8 mouse cellular contexts compared by ENCODE assay signal in genomic region chr8:70504851-70505250, GRCm38 (mm10). TPM values are rescaled to one million over a fixed set of nuclear protein-coding genes. Genes with fewer than 3 reads are reported as not detected.
DNase-seq lines count a peak whose midpoint lies in the region; ATAC-seq and TF ChIP-seq lines count a peak whose summit lies in the region.

No protein-coding gene starts in this region.

- peak overlapping the region; percentile 83 for H3K4me2 ChIP-seq in limb, embryonic 12.5 days
- peak overlapping the region; percentile 74; the same call in 1 of the 2 replicates for H3K4me2 ChIP-seq in midbrain, postnatal 0 days (ENCODE audit: low read depth, low read length, poor library complexity, severe bottlenecking)

- peak; percentile 88 for TF ChIP-seq CTCF in midbrain, postnatal 0 days (IDR thresholded peaks at IDR 0.05)

- peaks cover 38% of the 10 kb centered on the region for H3K27me3 ChIP-seq in limb, embryonic 12.5 days
- H3K27me3 ChIP-seq in midbrain, postnatal 0 days (ENCODE audit: insufficient read depth, low read length), result peaks cover 30% of the 10 kb centered on the region

- H3K4me1 ChIP-seq in limb, embryonic 12.5 days (replicated peaks), result peaks cover 74% of the 10 kb centered on the region
- peaks cover 7% of the 10 kb centered on the region; the same call in 1 of the 2 replicates for H3K4me1 ChIP-seq in midbrain, postnatal 0 days (ENCODE audit: insufficient read depth, low read length)

- DNase-seq in heart, adult 11 months, result peak; percentile 96
- DNase-seq in heart, postnatal 25 days (ENCODE audit: low spot score), result no peak
- peak; percentile 83 for DNase-seq in cerebellum, adult 9-11 months
- DNase-seq in frontal cortex, postnatal 25 days (ENCODE audit: low spot score in 2 of 2), result peak; percentile 67 to 84
- peak; percentile 74 for DNase-seq in midbrain, postnatal 0 days (ENCODE audit: low spot score)
- DNase-seq in spleen, postnatal 14 days (ENCODE audit: low spot score in 2 of 2), result peak; percentile 57 to 87

- peak; percentile 35 for ATAC-seq in inflammation-experienced regulatory T-cells, adult 6 months
- no peak for ATAC-seq in limb, embryonic 12.5 days (ENCODE audit: insufficient number of reproducible peaks, insufficient read depth, low FRiP score, low TSS enrichment, low read depth)
- ATAC-seq in midbrain, postnatal 0 days (ENCODE audit: low FRiP score), result 0 out of 2 replicates have a peak, but pooled peaks have one; percentile 2

- H3K9ac ChIP-seq in limb, embryonic 12.5 days (replicated peaks), result no peak overlapping the region
- H3K9ac ChIP-seq in midbrain, postnatal 0 days (replicated peaks; ENCODE audit: low read length, poor library complexity, severe bottlenecking), result no peak overlapping the region

- intact Hi-C loops in heart, postnatal 25 days (cut with DNase I), result loop anchor here (5.0 kb wide), 1 partner anchor 68 kb away; the partner anchor contains the start of gene Crtc1

- H3K27ac ChIP-seq in limb, embryonic 12.5 days, result peak overlapping the region; percentile 73
- 0 out of 2 replicates have a peak overlapping the region, but pooled peaks have one; percentile 26 for H3K27ac ChIP-seq in midbrain, postnatal 0 days (ENCODE audit: low read depth, low read length)

- WGBS in limb, embryonic 12.5 days, result 43% methylated on average over 3 of the region's 3 CpGs
- 75% methylated on average over 3 of the region's 3 CpGs for WGBS in midbrain, postnatal 0 days

- peaks cover 31% of the 10 kb centered on the region for H3K36me3 ChIP-seq in limb, embryonic 12.5 days
- peaks cover 15% of the 10 kb centered on the region; the same call in 1 of the 2 replicates for H3K36me3 ChIP-seq in midbrain, postnatal 0 days (ENCODE audit: insufficient read depth, low read length)

- no peaks in the 10 kb centered on the region for H3K9me3 ChIP-seq in limb, embryonic 12.5 days
- H3K9me3 ChIP-seq in midbrain, postnatal 0 days (ENCODE audit: low read length), result no peaks in the 10 kb centered on the region

- H3K4me3 ChIP-seq in limb, embryonic 12.5 days (replicated peaks), result peak overlapping the region; percentile 70; the same call in 1 of the 2 replicates
- no peak overlapping the region for H3K4me3 ChIP-seq in midbrain, postnatal 0 days (ENCODE audit: low read depth, low read length)

RNA-seq across cellular contexts. Expression of gene Rex1bd, which starts 1.7 kb away (rescaled TPM):
- total RNA-seq in heart, postnatal 25 days (2021), result 100 to 1,000 TPM; 102 TPM
- 10 to 100 TPM; 67.7 to 85.1 (median 84.4) TPM for polyA plus RNA-seq in inflammation-experienced regulatory T-cells, adult 6 months (2017; shearing (Covaris generic))
- 142 and 151 TPM in 2 replicates for polyA plus RNA-seq in limb, embryonic 12.5 days (2016; fragmentation: Nextera tagmentation; extraction: Ambion mirVana)
- total RNA-seq in midbrain, postnatal 0 days (2014; rRNA removed), result 118 and 121 TPM in 2 replicates
- 198 and 212 TPM in 2 replicates for polyA plus RNA-seq in midbrain, postnatal 0 days (2015; fragmentation: Nextera tagmentation; extraction: Ambion mirVana)

RNA-seq across cellular contexts. Expression of gene Uba52, which starts 5.8 kb away (rescaled TPM):
- total RNA-seq in heart, postnatal 25 days (2021), result 1,000 to 10,000 TPM; 1,533 to 1,573 TPM
- 1,000 to 10,000 TPM; 2,608 to 4,221 (median 3,776) TPM for polyA plus RNA-seq in inflammation-experienced regulatory T-cells, adult 6 months (2017; shearing (Covaris generic))
- polyA plus RNA-seq in limb, embryonic 12.5 days (2016; fragmentation: Nextera tagmentation; extraction: Ambion mirVana), result 882 and 891 TPM in 2 replicates
- total RNA-seq in midbrain, postnatal 0 days (2014; rRNA removed), result 357 and 402 TPM in 2 replicates
- 721 and 736 TPM in 2 replicates for polyA plus RNA-seq in midbrain, postnatal 0 days (2015; fragmentation: Nextera tagmentation; extraction: Ambion mirVana)

RNA-seq across cellular contexts. Expression of gene Crlf1, which starts 11.9 kb away (rescaled TPM):
- total RNA-seq in heart, postnatal 25 days (2021), result under 1 TPM; 0.34 to 0.81 TPM
- polyA plus RNA-seq in inflammation-experienced regulatory T-cells, adult 6 months (2017; shearing (Covaris generic)), result not detected
- 82.4 and 105 TPM in 2 replicates for polyA plus RNA-seq in limb, embryonic 12.5 days (2016; fragmentation: Nextera tagmentation; extraction: Ambion mirVana)
- 4.1 and 4.3 TPM in 2 replicates for total RNA-seq in midbrain, postnatal 0 days (2014; rRNA removed)
- 9.4 and 10.9 TPM in 2 replicates for polyA plus RNA-seq in midbrain, postnatal 0 days (2015; fragmentation: Nextera tagmentation; extraction: Ambion mirVana)

RNA-seq across cellular contexts. Expression of gene Tmem59l, which starts 17.7 kb away (rescaled TPM):
- not detected for total RNA-seq in heart, postnatal 25 days (2021)
- under 1 TPM in 1 of 3 experiments, not detected in 2; 0.47 TPM for polyA plus RNA-seq in inflammation-experienced regulatory T-cells, adult 6 months (2017; shearing (Covaris generic))
- 17.5 and 22.1 TPM in 2 replicates for polyA plus RNA-seq in limb, embryonic 12.5 days (2016; fragmentation: Nextera tagmentation; extraction: Ambion mirVana)
- total RNA-seq in midbrain, postnatal 0 days (2014; rRNA removed), result 168 and 206 TPM in 2 replicates
- polyA plus RNA-seq in midbrain, postnatal 0 days (2015; fragmentation: Nextera tagmentation; extraction: Ambion mirVana), result 203 and 226 TPM in 2 replicates

RNA-seq across cellular contexts. Expression of gene Fkbp8, which starts 22.7 kb away (rescaled TPM):
- total RNA-seq in heart, postnatal 25 days (2021), result 100 to 1,000 TPM; 130 to 135 TPM
- polyA plus RNA-seq in inflammation-experienced regulatory T-cells, adult 6 months (2017; shearing (Covaris generic)), result 100 to 1,000 TPM; 133 to 156 (median 138) TPM
- polyA plus RNA-seq in limb, embryonic 12.5 days (2016; fragmentation: Nextera tagmentation; extraction: Ambion mirVana), result 280 and 286 TPM in 2 replicates
- total RNA-seq in midbrain, postnatal 0 days (2014; rRNA removed), result 490 and 533 TPM in 2 replicates
- polyA plus RNA-seq in midbrain, postnatal 0 days (2015; fragmentation: Nextera tagmentation; extraction: Ambion mirVana), result 351 and 386 TPM in 2 replicates

Comparison
In these comparisons a context has a peak if more than half of its experiments do, and no peak if none do; other contexts are left out.
1. RNA of gene Crlf1, which starts 11.9 kb away (polyA plus RNA-seq): 82.4 to 105 TPM in limb, embryonic 12.5 days and 9.4 to 10.9 TPM in midbrain, postnatal 0 days; not detected in inflammation-experienced regulatory T-cells, adult 6 months; every median in the first group is over 10 times any median in the second.